Mouse (Mus musculus): Measurements from ENCODE around the gene Bdnf.
A peak's percentile ranks its signal among the peaks of the same experiment; 100 is the strongest.

DNA sequence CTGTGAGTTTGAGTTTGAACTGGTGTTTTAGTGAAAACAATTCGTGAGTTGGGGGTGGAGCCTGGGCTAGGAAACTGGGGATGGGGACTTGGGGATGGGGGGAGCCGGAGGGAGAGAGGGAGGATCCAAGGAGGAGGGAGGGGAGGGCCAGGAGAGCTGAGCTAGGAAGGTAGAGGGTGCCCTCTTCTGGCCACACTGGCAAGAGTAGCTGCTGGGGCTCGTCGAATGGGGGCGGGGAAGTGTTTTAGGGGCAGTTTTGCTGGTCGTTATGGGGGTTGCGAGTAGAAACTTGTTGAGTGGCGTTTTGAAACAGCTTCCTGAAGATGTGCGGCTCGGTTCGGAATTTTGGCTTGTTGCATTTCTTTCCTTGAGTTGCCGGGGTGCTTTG lies 20.3 kb downstream of the Bdnf start:
- peak; percentile 70 for TF ChIP-seq CTCF (IDR thresholded peaks at IDR 0.05)
- TF ChIP-seq EP300 (IDR thresholded peaks at IDR 0.05), result no peak
